Mouse (Mus musculus) fat pad, adult 2 months (tissue): Measurements from ENCODE around the gene Pygm.

Experiments used
- DNase-seq: peaks from one replicate; pipeline ENCODE4 v3.0.0-alpha.2; 2011; ENCODE audit warnings: low read depth, low spot score; ENCODE audit errors: extremely low read depth

The Pygm gene

DNA sequence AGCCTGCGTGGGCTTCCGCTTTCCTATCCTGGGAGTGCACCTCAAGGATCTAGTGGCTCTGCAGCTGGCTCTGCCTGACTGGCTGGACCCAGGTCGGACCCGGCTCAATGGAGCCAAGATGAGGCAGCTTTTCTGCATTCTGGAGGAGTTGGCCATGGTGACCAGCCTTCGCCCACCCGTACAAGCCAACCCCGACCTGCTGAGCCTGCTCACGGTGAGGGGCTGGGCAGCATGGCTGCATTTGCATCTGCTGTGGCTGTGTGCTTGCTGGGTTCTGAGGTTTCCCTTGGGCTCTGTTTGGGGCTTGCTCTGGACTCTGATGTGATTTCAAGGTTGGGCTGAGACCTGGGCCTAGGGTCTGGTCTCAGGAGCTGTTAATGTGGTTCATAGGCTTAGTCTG lies 22.9 kb downstream of the Pygm start:
- no peak for DNase-seq

DNA sequence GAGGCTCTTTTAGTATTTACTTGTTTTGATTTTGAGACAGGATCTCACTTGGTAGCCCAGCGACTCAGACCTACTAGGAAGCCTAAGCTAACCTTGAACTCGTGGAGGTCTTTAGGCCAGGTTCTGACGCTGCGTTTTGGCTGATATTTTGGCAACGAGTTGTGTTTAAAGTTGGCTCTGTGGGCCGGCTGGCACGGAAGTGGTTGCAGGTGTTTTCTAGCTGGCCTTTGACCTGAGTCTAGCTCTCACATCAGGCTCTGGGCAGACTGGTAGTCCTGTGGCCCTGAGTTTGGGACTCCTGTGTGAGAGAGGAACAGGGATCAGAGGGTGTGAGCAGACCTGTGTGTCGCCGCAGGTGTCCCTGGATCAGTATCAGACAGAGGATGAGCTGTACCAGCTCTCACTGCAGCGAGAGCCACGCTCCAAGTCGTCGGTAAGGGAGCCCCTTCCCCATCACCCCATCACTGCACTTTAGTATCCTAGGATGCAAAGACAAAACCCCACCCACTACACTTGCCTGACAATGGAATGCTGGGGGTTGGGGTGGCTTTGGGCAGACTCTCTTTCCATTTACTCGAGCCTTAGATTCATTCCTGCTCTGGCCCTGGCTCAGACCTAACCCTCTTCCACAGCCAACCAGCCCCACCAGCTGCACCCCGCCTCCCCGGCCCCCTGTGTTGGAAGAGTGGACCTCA lies 23.8 kb downstream of the Pygm start:
- no peak for DNase-seq

DNA sequence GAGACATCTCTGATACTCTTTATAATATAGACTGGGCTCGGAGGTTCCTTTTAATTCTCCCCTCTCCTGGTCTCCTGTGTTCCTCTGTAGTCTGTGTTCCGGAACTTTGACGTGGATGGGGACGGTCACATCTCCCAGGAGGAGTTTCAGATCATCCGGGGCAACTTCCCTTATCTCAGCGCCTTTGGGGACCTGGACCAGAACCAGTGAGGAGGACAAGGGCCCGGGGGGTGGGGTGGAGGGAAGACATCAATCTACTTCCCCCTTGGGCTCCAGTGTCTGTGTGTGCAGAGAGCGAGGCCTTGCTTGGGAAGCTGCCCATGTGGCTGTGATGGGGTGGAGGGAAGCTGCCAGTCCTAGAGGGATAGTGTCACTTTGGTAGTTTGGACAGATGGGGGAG lies 24.6 kb downstream of the Pygm start:
- no peak for DNase-seq

DNA sequence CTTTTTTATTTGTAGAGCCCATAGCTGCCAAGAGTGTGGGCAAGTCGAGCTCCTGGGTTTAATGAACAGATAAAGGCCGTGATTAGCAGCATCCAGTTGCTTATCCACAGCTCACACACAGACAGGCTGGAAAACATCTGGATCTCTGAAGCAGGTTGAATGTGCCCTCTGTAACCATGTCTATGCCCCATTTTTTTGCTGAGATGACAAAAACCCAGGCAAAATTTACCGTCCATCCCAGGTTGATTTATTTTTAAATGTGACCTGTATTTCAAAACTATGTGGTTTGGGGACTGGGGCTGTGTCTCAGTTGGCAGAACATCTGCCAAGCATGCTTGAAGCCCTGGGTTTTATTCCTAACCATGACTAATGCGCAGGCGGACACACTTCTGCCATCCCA lies 25.0 kb downstream of the Pygm start:
- DNase-seq = no peak

DNA sequence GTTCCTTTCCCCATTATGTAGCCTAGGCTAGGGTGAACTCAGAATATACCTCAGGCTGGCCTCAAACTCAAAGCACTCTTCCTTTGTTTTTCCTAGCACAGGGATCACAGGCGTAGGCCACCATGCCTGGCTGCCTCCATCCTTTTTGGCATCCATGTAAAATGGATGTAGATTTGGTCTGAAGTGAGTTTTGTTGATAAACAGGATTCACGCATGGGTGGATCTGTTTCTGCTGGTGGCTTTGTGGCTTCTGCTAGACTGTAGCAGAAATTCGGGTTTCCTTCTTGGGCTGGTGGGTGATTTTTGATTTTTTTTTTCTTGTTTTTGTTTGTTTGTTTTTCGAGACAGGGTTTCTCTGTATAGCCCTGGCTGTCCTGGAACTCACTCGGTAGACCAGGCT lies 25.7 kb downstream of the Pygm start:
- no peak for DNase-seq

DNA sequence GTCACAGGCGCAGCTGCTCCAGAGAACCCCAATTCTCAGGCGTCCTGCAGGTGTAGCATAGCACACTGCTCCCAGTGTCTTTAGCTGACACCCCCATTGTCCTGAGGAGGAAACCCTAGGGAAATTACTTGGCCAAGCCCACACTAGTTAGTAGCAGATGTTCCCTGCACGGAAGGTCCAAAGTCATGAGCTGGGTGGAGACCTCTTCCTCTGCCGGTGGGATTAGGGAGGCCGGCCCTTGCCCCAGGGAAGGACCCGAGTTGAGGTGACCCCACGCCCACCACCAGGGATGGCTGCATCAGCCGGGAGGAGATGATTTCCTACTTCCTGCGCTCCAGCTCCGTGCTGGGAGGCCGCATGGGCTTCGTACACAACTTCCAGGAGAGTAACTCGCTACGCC lies 28.6 kb downstream of the Pygm start:
- DNase-seq = no peak

DNA sequence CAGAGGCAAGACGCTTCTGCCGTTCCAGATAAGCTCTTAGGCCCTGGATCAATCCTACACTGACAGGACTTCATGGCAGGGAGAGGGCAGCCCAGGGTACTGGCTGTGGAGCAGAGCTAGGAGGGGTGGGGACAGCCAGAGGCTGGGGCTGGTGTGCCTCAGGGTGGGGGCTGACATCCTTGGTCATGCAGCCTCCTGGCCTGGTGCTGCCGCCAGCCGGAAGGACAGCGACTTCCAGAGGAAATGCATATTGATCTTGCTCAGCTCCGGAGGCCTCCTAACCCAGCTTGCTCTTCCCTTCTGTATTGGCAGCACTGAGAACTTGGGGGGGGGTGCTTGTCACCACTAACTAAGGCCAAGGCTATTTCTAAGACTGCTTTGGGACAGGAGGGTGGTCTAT lies 31.3 kb downstream of the Pygm start:
- no peak for DNase-seq

DNA sequence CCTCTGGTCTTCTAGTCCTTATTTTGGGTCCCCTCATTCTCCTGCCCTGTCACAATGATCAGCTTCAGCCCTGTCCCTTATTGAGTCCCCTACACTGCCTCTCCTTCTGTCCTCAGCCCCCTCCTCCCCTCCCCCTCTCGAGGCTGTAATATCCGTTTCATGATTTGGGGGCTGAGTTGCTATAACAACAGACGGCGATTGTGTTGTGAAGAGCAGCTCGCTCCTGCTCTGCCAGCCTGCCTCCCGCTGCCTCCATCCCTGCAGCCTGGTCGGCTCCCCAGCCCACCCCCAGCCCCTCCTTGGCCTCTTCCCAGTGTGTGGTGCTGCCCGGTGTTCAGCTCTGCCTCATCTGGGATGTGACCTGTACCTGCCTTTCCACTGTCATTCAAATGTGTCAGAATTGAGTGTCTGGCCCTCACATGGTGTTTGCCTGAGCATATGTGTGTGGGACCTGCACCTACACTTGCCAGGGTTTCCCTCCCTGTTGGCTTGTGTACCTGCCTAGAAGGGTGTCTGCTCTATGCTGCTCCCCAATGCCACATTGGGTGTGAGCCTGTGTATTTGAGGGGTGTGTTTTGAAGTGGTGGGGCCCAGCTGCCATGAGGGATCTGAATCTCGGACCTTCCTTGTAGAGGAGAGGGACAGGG lies 32.0 kb downstream of the Pygm start:
- no peak for DNase-seq

DNA sequence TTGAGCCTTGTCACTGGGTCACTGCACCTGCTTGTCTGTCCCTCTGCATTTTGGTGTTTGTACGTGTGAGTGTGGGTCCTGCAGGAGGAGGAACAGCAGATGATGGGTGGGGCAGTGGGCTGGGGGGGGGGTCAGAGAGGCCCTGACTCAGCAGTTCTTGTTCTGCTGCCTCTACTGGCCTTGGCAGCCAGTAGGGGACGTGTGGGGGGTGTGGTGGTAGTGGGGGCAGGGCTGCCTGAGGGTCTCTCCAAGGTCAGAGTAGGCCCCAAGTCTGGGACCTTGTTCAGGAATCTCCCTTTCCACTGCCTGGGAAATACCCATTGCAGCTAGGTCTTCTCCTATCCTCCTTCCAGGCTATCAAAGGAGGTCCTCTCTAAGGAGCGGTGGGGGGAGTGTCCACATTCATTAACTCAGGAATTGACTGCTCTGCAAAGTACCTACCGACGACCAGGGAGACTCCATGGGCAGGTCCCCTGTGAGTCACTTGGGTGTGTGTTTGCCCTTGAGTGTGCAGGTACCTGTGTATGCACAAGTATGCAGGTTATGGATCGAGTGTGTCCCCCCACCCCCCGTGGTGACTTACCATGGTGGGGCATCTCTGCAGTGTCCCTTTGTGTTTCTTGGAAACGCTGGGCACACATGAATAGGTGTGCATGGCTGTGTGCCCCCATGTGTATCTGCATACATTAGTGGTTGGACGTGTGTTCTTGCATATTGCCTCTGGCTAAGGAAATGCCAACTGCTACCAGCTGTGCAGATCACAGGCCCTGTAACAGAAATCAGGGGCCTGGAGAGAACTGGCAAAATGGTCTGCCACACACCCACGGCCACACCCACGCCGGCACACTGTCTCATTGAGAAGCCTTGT lies 32.9 kb downstream of the Pygm start:
- DNase-seq = no peak

DNA sequence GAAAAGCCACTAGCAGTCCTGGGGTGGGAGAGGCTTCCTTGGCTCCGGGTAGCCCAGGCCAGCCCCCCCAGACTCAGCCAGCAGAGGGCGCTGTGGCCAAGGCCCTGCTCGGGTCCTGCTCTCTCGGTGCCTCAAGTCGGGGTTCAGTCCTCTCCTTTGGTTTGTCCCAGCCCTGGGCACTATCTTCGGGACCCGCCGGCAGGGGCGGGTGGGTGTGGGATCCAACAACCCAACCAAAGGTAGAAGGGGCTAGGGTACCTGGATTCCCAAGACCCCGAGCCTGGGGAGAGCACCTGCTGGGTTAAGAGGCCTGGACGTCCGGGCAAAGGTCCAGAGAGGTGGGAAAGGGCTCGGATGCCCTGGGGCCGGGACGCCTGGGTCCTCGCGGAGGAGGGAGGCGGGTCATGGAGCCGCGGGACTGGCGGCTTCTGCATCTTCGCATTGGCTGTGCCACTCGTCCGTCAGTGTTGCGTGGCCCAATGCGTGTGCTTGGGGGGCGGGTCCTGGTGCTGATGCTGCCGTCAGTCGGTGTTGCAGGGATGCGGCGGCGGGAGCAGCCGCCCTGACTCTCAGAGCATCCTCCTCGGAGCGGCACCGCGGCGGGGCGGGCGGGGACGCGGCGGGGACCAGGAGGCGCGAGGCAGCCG lies 34.2 kb downstream of the Pygm start, which contains the start of gene Nrxn2:
Nrxn2 (plus strand) TSS at position 499 of the 647 bp plus-strand sequence.
- no peak for DNase-seq

DNA sequence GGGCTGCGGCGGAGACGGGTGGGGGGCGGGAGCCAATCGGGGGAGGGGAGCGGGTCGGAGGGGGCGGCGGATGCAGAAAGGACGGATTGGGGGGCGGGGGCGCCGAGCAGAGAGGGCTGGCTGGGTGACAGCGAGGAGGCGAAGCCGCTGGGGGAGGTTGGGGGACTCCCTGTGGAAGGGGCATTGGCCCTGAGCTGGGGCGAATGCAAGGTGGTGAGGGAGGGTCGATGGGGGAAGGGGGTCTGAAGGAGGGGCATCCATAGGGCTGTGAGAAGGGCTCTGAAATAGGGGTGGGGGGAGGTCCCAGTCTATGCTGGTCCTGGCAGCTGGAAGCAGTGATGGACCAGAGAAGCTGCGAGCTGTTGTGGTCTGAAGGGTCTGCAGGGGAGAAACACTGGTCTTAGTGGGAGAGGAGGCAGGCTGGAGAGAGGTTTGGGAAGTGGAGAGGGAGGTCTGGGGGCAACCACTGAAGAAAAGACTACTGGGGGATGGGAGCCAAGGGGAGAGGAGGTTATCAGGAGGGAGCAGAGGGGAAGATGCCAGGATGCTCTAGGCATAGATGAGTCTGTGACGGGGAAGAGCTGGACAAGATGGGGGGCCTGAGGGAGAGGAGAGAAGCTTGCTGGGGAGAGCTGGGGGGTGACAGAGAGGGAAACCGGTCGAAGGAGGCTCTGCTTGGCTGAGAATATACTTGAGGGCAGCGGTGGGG lies 34.9 kb downstream of the Pygm start:
- DNase-seq = no peak

DNA sequence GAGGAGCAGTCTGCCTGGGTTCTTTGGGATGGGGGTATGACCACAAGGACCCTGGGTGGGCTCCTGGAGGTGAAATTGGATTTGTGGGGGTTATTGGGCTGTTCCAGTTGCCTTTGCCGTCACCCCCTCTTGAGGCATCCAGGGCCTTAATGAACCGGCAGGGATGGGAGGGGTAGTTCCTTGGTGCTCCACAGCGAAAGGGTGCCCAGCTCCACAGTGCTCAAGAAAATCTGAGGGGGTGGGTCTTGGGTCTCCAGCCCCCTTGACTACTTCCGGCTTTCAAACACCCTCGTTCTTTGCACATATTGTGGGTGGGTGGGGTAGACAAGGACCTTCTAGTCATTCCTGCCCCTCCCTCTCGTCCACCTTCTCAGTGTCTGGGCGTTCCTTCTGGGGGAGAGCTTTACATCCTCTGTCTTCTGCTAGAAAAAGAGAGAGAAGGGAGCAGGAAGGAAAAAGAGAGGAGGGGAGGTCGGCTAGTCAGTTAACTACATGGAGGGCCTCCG lies 35.7 kb downstream of the Pygm start:
- no peak for DNase-seq

DNA sequence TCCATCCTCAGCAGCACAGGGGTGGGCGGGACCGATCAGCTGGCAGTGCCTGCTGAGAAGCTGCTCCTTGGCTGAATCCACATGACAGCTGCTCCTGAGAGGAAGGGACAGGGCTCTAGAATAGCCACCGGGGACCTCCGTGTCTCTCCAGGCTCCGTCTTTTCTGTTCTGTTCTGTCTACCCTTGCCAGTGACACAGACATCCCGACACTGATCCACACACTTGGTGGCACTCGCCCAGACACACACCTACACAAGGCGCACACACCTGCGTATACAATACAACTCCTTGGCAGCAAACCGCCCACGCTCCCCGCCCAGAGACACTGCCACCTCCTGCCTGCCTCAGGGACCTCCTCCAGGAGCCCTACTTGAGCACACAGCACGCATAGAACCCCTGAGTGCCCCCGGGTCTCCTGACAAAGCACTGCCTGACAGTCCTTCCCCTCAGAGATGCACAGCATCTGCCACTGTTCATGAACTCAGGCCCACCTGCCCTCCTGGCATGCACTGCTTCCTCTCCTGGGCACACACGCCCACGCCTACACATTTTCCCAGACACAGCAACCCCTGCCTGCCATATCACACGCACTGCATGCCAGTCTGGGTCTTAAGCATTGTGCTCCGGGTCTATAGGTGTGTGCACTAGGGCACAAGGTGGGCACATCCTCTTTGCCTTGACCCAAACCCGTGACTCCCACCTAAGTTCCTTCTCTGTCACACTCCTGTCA lies 36.4 kb downstream of the Pygm start:
- DNase-seq = peak; percentile 5

DNA sequence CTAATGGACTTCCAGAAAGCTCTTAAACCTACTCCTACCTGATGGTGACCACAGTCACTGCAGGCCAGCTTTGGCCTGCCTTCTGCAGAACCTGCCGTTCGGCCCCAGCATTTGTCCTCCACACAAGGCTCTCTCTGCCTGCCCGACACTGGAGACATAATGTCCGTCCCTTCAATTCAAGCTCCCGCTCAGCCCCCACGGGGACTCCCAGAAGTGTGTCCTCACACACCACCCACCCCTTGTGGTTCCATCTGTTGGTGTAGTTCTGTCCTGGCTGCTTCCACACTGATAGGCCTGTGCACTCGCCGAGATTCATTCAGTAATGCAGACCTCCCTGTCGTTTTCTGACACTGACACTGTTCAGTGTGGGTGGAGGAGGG lies 37.0 kb downstream of the Pygm start:
- no peak for DNase-seq

DNA sequence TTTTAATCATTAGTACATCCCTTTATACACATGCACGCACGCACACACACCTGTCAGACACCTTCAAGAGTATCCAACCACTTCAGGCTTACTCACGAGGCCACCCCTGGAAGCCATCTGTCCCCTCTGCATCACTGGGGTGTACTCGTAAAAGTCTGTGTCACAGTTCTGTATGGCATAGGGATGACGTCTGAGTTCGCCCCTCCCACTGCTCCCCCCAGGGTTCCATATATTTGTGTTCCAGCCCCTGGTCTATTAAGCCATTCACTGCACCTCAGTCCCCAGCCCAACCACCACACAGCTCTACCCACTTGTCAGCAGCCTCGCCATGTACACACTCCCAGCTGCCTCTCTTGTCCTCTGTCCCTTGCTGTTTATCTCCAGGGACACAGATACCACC lies 37.8 kb downstream of the Pygm start:
- DNase-seq = no peak

DNA sequence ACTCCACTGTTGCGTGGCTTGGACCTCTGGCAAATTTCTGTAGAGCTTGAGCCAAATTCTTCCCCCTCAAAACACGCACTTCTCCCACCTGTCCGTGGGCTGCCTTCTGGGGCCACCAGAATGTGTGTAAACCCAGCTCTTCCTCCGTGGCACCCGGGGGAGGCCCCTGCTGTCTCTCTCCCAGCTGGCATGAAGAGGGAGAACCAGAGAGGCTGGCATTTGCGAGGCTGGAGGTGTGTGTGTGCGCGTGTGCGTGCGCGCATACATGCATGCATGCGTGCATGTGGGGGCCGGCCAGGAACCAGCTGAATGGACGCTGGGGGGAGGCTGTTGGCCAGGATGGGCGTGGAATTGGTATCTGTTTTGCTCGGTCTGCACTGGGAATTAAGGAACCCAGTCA lies 39.0 kb downstream of the Pygm start:
- DNase-seq = no peak

DNA sequence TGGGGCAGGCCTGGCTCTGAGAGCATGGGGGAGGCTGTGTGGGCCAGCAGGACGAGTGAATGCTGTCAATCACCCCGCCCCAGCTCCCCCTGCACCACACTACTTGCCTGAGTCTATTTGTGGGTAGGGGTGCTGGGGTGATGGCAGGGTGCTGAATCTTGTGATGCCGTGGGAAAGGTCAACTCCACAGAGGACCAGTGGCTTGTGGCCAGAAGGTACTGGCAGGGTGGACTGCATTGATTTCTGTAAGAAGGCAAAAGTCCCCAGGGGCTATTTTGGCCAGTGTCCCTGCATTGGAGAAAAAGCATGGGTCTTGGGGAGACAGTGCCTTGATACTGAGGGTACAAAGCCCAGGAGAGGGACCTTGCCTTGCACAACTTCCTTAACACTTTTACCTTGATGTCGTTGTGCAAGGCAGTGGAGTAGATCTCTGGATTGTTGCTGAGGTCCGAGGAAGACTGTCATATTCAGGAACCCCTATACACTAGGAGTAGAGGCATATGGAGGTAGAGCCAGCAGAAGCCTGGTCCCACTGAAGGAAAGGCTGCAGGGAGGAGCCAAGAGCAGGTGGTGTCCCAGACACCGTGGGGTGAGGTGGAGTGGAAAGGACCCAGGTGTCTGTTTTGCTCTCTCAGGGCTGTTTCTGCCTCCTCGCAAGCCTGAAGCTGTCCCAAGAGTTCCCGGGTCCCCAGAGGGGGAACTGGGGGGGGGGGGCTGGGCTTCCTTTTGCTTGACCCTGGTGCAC lies 40.1 kb downstream of the Pygm start:
- DNase-seq = no peak

DNA sequence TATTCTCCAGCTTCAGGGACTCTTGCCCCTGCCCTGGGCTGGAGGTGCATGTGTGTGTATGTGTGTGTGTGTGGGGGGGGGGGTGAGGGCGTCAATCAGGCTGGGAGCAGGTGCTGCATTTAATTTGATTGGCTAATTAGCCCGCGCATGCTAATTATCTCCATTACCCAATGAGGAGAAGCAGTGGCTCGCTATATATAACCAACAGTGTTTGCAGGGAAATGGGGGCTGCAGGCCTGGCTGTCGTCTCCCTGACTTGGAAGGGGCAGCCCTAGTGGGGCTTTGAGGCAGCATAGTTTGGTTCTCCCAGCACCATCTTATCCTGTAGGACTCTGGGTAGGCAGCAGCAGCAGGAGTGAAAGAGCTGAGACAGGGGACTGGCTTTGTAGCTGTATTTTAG lies 41.4 kb downstream of the Pygm start:
- DNase-seq = no peak
